Mouse (Mus musculus) embryonic fibroblast, embryonic 13.5 days (primary cell): ENCODE data around the gene Id3. TPM values are rescaled to one million over a fixed set of nuclear protein-coding genes. Genes with fewer than 3 reads are reported as not detected.

Experiments used
- H3K27ac ChIP-seq: 2 replicates; pipeline ENCODE4 v1.5.1; 2012; ENCODE audit warnings: low read length, control low read depth, inconsistent platforms; ENCODE audit not compliant: insufficient read depth
- H3K4me1 ChIP-seq: 2 replicates; pipeline ENCODE4 v1.6.1; 2011; ENCODE audit warnings: low read length; ENCODE audit not compliant: control insufficient read depth, insufficient read depth
- H3K4me3 ChIP-seq: 2 replicates; pipeline ENCODE4 v1.5.1; 2011; ENCODE audit warnings: mild to moderate bottlenecking, control low read depth, low read length; ENCODE audit not compliant: insufficient read depth
- CTCF ChIP-seq: IDR thresholded peaks from 2 replicates; pipeline ENCODE4 v1.5.1; 2011; ENCODE audit warnings: mild to moderate bottlenecking, control low read depth, low read length, moderate library complexity, borderline replicate concordance; ENCODE audit not compliant: insufficient read depth
- POLR2A ChIP-seq: IDR thresholded peaks from 2 replicates; pipeline ENCODE4 v1.6.1; 2011; ENCODE audit warnings: low read depth, mild to moderate bottlenecking, control low read depth, low read length, moderate library complexity
- polyA plus RNA-seq: library from polyadenylated mRNA; stranded (reverse); fragments of >200 nt; gene quantifications from 2 replicates; pipeline ENCODE4 v1.2.4, GENCODE M21; 2011; ENCODE audit warnings: low read depth; ENCODE audit not compliant: missing spikeins, insufficient read length

Gene Id3
- polyA plus RNA-seq, 1 experiment = 239 TPM

DNA sequence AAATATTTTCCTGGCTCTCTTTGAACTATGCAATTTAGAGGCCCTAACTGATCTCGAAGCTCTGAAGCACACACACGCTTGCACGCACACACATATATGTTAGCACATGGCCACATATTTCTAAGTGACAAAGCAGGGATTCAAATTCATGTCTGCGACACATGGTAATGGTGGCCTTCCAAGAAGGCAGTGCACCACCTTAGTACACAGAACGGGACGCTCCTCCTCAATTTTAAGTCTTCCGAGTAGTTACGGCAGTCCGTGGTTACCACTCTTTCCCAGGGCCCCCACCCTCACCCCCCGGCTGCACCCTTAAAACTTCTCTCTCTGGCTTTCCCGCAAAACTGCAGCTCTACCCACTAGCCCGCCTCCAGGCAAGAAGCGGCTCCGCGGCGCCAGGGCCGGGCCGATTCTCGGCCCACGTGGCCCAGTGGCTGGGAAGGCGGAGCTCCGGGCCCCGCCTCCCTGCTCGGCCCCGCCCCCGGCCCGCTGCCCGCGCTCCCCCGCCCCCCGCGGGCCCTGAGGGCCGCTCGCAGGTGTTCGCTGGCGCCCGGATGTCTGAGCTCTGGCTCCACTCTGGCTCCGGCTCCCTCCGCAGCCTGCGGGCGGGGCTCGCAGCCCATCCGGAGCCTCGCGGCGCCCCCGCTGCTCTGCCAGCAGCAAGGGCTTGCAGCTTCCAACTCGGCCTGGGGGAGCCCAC, 4.3 kb downstream of the Id3 start:
- Histone ChIP-seq H3K4me3 (peak overlapping the region; percentile 21), H3K4me1 (peaks cover 10% of the 10 kb centered on the region), H3K27ac (peak overlapping the region; percentile 93)
- TF ChIP-seq CTCF (no peak), POLR2A (peak; percentile 69)

DNA sequence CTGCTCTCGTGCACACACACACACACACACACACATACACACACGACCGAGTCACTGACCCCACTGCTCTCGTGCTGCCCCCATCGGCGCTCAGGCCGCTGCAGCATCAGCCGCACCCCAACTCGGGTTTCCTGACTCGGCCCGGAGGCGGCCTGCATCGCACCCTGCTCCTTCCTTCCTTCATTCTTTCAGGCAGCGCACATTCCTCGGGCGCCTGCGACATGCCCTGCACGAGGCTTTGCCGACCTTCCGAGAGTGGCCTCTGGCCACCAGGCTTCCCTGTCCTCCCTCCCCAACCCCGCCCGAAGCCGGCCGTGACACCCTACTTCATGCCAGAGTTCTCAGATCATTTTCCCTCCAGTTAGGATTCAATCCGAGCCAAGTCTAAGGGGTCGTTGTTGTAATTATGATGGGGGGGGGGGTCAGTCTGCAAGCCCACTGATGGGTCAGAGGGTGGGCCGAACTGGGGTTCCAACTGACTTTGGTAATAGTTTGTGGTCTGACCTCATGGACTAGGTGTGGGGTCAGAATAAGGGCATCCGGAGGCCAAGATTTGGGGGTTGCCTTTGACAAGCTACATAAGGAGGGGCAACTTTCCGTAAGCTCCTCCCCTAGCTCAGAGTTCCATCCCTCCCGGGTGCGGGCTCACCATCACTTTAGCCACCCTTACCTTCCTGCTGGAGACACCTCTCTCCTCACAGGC, 5.2 kb downstream of the Id3 start:
- no peak overlapping the region for H3K4me3 ChIP-seq
- peak overlapping the region; percentile 71 for H3K27ac ChIP-seq
- H3K4me1 ChIP-seq = peaks cover 8% of the 10 kb centered on the region
- TF ChIP-seq POLR2A (no peak), CTCF (no peak)

DNA sequence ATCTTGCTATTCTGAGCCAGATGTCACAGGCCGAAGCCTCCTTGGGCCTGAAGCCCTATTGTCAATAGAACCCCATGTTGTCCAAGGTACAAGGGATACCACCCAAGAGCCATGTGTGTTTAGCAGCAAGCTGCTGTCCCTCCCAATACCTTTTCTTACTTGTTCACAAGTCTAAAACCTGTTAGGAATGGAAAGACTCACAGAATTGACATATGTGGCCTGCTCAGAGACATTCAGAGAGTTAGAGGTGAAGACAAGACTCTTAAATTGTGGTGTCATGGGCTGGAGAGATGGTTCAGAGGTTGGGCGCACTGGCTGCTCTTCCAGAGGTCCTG, 5.7 kb downstream of the Id3 start:
- Histone ChIP-seq H3K4me1 (peaks cover 8% of the 10 kb centered on the region), H3K27ac (peak overlapping the region; percentile 71; the same call in 1 of the 2 replicates), H3K4me3 (no peak overlapping the region)
- no peak for TF ChIP-seq CTCF
- TF ChIP-seq POLR2A = no peak

DNA sequence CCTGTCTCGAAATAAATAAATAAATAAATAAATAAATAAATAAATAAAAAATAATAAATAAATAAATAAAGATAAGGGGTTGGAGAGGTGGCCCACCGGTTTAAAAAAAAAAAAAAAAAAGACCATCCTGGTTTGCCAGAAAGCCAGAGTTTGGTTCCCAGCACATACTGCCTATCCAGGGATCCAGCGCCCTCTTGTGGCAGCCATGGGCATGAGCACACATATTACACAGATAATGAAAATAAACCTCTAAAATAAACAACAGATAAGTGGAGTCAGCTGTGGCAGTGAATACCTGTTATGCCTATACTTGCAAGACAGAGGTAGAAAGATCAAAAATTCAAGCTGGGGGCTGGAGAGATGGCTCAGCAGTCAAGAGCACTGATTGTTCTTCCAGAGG, 6.4 kb downstream of the Id3 start:
- Histone ChIP-seq H3K4me1 (peaks cover 8% of the 10 kb centered on the region), H3K27ac (no peak overlapping the region), H3K4me3 (no peak overlapping the region)
- TF ChIP-seq CTCF = peak; percentile 81
- no peak for TF ChIP-seq POLR2A

DNA sequence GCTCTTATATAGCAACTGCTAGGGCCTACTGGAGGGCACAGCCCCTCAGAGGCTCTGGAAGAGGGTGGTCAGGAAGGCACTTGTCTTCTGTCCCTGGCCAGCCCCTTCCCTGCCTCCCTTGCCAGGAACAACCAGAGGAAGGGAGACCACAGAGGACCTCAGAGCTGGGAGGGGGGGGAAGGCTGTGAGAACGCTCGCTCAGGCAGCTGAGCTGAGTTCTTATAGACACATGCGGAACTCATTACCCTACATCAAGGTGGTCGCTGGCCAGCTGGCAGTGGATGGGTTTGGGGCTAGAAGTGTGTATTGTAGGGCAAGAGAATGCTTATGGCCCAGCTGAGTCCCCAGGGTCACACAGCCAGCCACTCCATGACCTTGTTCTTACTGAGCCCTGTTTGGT, 7.3 kb downstream of the Id3 start:
- Histone ChIP-seq H3K4me3 (no peak overlapping the region), H3K4me1 (peaks cover 8% of the 10 kb centered on the region), H3K27ac (no peak overlapping the region)
- TF ChIP-seq CTCF (no peak), POLR2A (no peak)

DNA sequence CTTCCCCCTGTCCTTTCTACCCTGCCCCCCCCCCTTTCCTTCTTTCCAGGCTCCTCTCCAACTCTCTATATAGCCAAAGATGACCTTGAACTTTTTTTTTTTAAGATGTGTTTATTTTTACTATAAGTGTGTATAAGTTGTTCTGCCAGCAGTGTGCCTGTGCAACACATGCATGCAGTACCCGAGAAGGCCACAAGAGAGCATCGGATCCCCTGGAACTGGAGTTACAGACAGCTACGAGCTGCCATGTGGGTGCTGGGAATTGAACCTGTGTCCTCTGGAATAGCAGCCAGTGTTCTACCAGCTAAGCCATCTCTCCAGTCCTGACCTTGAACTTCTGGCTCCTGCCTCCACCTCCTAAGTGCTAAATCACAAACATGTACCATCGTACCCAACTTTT, 9.5 kb downstream of the Id3 start:
- TF ChIP-seq POLR2A = no peak
- no peak for TF ChIP-seq CTCF
- Histone ChIP-seq H3K4me1 (no peaks in the 10 kb centered on the region), H3K27ac (no peak overlapping the region), H3K4me3 (no peak overlapping the region)

DNA sequence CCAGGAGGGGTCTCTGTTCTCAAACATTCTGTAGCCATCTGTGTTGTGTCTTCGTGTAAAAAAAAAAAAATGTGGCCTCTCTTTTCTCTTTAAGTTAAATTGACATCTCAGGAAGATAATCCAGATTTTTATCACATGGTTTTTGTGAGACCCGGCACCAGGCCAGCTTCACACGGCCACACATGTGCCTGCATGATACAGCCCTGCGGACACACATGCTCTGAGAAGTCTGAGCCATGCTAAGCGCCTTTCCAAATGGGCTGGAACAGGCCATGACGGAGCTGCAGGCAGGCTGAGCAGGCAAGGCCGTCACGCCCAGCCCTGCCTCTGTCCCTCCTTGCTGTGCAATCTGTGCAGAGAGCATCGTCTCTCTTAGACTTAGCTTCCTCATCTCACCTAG, 11.2 kb downstream of the Id3 start:
- H3K27ac ChIP-seq = no peak overlapping the region
- no peaks in the 10 kb centered on the region for H3K4me1 ChIP-seq
- TF ChIP-seq CTCF (no peak), POLR2A (no peak)
- no peak overlapping the region for H3K4me3 ChIP-seq

DNA sequence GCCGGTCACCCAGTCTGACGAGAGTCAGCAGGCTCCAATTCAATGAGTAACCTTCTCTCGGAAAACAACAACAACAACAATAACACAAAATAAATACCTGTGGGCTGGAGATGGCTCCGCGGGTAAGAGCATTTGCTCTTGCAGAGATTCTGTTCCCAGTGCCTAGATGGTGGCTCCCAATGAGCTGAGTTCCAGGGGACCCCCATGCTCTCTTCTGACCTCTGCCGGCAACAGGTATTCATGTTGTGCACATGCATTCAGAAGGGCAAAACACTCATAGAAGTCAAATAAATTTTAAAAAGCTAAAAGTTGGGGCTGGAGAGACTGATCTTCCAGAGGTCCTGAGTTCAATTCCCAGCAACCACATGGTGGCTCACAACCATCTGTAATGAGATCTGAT, 15.2 kb downstream of the Id3 start:
- Histone ChIP-seq H3K27ac (no peak overlapping the region), H3K4me3 (no peak overlapping the region), H3K4me1 (no peaks in the 10 kb centered on the region)
- TF ChIP-seq CTCF (no peak), POLR2A (no peak)

DNA sequence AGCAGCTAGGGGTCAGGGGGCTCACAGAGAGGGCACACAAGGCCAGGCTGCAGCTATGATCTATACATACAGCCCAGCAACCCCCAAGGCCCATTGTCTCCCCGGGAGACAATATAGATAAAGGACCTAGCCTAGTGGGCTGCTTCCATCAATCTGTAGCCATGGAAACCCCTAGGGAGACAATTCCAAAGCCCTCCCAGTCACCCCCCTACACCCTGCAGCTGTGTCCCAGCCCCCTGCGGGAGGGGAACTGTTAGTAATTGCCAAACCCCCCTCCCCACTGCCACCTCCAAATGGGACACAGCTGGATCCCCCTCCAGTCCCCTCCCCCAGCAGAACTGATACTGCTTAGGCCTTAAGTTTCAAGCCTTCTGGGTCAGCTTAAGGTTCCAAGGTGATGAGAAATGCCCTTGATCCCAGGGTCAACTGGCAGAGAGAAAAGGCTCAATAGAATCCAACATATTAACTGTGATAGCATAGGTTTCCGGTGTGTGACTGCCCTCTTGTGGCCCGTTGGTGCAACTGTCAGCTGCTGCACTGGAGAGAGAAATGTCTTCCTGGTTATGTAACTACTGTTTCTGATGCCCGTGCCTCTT, 16.6 kb downstream of the Id3 start:
- Histone ChIP-seq H3K4me1 (no peaks in the 10 kb centered on the region), H3K27ac (no peak overlapping the region), H3K4me3 (no peak overlapping the region)
- TF ChIP-seq POLR2A (no peak), CTCF (peak; percentile 91; the same call in 1 of the 2 replicates)

DNA sequence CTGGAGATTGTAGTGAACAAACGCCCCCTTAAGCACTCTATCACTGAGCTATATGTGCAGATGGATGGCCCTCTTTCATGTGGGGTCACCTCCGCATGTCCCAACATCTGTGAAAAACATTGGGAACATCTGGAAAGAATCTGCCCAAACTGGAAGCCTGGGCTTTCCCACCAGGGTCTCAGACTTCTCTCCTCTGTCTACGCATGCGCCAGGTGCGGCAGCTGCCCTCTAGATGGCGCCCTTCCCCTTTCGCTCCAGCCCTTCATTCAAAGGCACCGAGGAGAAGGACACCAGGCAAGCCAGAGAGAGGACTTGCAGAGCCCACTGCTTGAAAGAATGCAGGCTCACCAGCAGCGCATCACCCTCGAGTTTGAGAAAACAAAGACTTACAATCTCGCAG, 20.2 kb downstream of the Id3 start:
- Histone ChIP-seq H3K27ac (no peak overlapping the region), H3K4me3 (no peak overlapping the region), H3K4me1 (no peaks in the 10 kb centered on the region)
- TF ChIP-seq POLR2A (no peak), CTCF (peak; percentile 98)
